Mouse (Mus musculus) G1E (cell line): Measurements from ENCODE around the gene Ube4b. TPM values are rescaled to one million over a fixed set of nuclear protein-coding genes. Genes with fewer than 3 reads are reported as not detected.
A peak's percentile ranks its signal among the peaks of the same experiment; 100 is the strongest.

ENCODE experiments used
- ATAC-seq: 2 replicates; pipeline ENCODE4 v1.8.0; 2016; ENCODE audit warnings: mild to moderate bottlenecking; ENCODE audit not compliant: insufficient number of reproducible peaks, poor library complexity, low FRiP score, severe bottlenecking; ENCODE audit errors: extremely low read depth
- DNase-seq: peaks from one replicate; pipeline ENCODE4 v3.0.0; 2012; ENCODE audit warnings: low spot score
- H3K27me3 ChIP-seq: 2 replicates; pipeline ENCODE4 v1.6.1; 2012; ENCODE audit warnings: mild to moderate bottlenecking, low read length, inconsistent platforms; ENCODE audit not compliant: insufficient read depth
- H3K36me3 ChIP-seq: replicated peaks from 2 replicates; pipeline ENCODE3; 2012; ENCODE audit warnings: mild to moderate bottlenecking, inconsistent platforms
- H3K4me1 ChIP-seq: 2 replicates; pipeline ENCODE4 v1.6.1; 2012; ENCODE audit warnings: low read depth, low read length, inconsistent platforms, mixed read lengths; ENCODE audit not compliant: insufficient read depth
- H3K4me3 ChIP-seq: 2 replicates; pipeline ENCODE4 v1.5.1; 2012; ENCODE audit warnings: low read depth, mild to moderate bottlenecking, inconsistent platforms, low read length, moderate library complexity, mixed read lengths
- H3K9me3 ChIP-seq: replicated peaks from 2 replicates; pipeline ENCODE4 v1.6.1; 2012; ENCODE audit warnings: inconsistent platforms
- CTCF ChIP-seq: IDR thresholded peaks from 2 replicates; pipeline ENCODE4 v1.5.1; 2012; ENCODE audit warnings: low read depth, low read length, inconsistent platforms, mixed read lengths
- GATA1 ChIP-seq: IDR thresholded peaks from 2 replicates; pipeline ENCODE4 v1.6.1; 2012; ENCODE audit warnings: borderline replicate concordance, low read length, inconsistent platforms, mixed read lengths
- GATA2 ChIP-seq: IDR thresholded peaks from 2 replicates; pipeline ENCODE4 v1.6.1; 2012; ENCODE audit warnings: low read depth, low read length, inconsistent platforms, borderline replicate concordance
- POLR2AphosphoS5 ChIP-seq: IDR thresholded peaks from 2 replicates; pipeline ENCODE4 v1.6.1; 2012; ENCODE audit warnings: low read depth, low read length, inconsistent platforms; ENCODE audit not compliant: insufficient replicate concordance
- TAL1 ChIP-seq: conservative IDR thresholded peaks from 2 replicates; pipeline ENCODE4 v1.6.1; 2012; ENCODE audit warnings: low read depth, low read length, inconsistent platforms, mixed read lengths
- polyA plus RNA-seq: library from polyadenylated mRNA; stranded (reverse); fragments of >175 nt; gene quantifications from 2 replicates; pipeline ENCODE4 v1.2.3, GENCODE M21; 2012
- total RNA-seq, 2 experiments: library from RNA; stranded (forward) in 1 of 2; stranded (reverse) in 1 of 2; fragments of 200-1000 nt in 1 of 2; fragments of >200 nt in 1 of 2; fragmentation: Nextera tagmentation in 1 of 2; gene quantifications; 2 replicates each; pipeline ENCODE4 v1.2.3; 2014 to 2017

Ube4b gene
- total and polyA plus RNA-seq, 3 experiments, result 51.9 to 346 (median 118) TPM

GRCm38 (mm10) chr4:149307596-149308490 is 118.7 kb downstream of the Ube4b start, which contains the start of gene Kif1b:
Gene Kif1b (minus strand): TSS chr4:149307693.
- Histone ChIP-seq H3K9me3 (no peaks in the 10 kb centered on the region), H3K27me3 (peaks cover 26% of the 10 kb centered on the region), H3K36me3 (no peaks in the 10 kb centered on the region), H3K4me3 (peak within 1 kb of the TSS; percentile 85), H3K4me1 (peaks cover 38% of the 10 kb centered on the region)
- DNase-seq, result peak; percentile 97
- TF ChIP-seq POLR2AphosphoS5 (no peak), CTCF (peak; percentile 71; the same call in 1 of the 2 replicates)
- ATAC-seq, result peak; percentile 100

GRCm38 (mm10) chr4:149306712-149307595 is 119.6 kb downstream of the Ube4b start:
- Histone ChIP-seq H3K27me3 (peaks cover 24% of the 10 kb centered on the region), H3K36me3 (no peaks in the 10 kb centered on the region), H3K4me1 (peaks cover 39% of the 10 kb centered on the region), H3K9me3 (no peaks in the 10 kb centered on the region), H3K4me3 (peak overlapping the region; percentile 85)
- DNase-seq (peak; percentile 65), ATAC-seq (no peak)
- no peak for TF ChIP-seq GATA1
- no peak for TF ChIP-seq GATA2
- no peak for TF ChIP-seq CTCF

DNA sequence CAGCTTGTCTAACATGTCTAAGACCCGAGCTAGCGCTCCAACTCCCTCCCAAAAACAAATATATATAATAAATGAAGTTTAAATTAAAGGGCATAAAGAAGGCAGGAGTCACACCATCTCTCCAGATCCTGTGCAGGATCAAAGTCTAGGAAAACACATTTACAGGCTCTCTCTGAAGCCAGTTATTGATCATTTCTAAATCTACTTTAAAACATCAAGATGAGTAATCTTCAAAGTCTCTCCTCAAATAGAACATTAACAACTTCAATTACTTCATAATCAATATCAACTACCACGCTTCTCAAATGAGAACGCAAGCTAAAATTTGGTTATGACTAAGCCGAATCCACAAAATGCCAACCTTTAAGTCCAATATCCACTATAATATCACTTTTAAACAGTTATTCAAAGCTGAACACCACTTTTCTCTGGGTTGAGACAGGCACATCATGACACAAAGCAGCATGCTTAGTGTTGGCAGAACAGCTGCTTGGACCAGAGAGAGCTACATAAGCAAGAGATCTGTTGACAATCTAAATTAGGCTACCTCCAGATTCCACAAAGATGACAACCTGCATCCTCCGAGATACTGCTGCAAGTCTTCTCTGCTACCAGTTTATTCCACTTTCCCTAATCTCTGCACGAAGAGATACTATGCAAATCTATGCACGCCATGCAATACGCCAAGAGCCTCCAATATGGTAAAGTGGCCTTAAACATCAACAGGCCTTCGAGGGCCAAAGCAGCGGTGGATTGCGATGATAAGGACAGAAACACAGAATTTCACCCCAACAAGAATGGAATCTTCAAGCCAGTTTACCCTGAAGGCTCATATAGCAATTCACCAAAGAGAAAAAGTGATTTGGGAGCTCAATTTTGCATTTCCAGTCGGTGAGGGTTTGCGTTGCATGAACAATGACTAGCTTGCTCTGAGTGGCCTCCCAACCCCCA is 120.5 kb downstream of the Ube4b start:
- Histone ChIP-seq H3K27me3 (peaks cover 24% of the 10 kb centered on the region), H3K9me3 (no peaks in the 10 kb centered on the region), H3K36me3 (no peaks in the 10 kb centered on the region), H3K4me3 (peak overlapping the region; percentile 85), H3K4me1 (peaks cover 43% of the 10 kb centered on the region)
- TF ChIP-seq POLR2AphosphoS5, result no peak
- TF ChIP-seq GATA2, result no peak
- no peak for TF ChIP-seq CTCF
- TF ChIP-seq TAL1, result no peak
- TF ChIP-seq GATA1, result no peak
- no peak for ATAC-seq
- no peak for DNase-seq

- ATAC-seq (no peak), DNase-seq (no peak)
- Histone ChIP-seq H3K36me3 (no peaks in the 10 kb centered on the region), H3K27me3 (peaks cover 13% of the 10 kb centered on the region), H3K9me3 (no peaks in the 10 kb centered on the region), H3K4me1 (peaks cover 40% of the 10 kb centered on the region), H3K4me3 (no peak overlapping the region)
- TF ChIP-seq CTCF, result no peak
These were observed 122.1 kb downstream of the Ube4b start for GRCm38 (mm10) chr4:149304466-149304865.

DNA sequence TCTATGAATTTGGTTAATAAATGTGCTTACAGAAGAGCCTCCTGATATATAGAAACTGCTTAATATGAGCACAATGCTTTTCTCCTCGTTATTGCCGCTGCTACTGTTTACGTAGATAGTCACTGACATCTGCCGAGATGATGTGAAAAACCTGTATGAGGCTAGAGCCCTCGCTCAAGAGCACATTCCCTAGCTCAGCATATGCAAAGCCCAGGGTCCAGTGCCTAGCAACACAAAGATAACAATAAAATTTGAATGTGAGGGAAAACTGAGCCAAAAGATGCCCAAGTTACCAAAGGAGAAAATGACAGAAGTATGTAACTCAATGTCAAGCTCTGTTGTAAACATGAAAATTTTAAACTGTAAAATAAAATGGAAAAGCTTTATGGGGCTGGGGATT is 123.0 kb downstream of the Ube4b start:
- Histone ChIP-seq H3K4me3 (no peak overlapping the region), H3K36me3 (no peaks in the 10 kb centered on the region), H3K9me3 (no peaks in the 10 kb centered on the region), H3K4me1 (peaks cover 35% of the 10 kb centered on the region), H3K27me3 (peaks cover 10% of the 10 kb centered on the region)
- ATAC-seq, result no peak
- no peak for DNase-seq
- no peak for TF ChIP-seq GATA2
- no peak for TF ChIP-seq TAL1
- TF ChIP-seq POLR2AphosphoS5, result no peak
- no peak for TF ChIP-seq CTCF
- no peak for TF ChIP-seq GATA1

DNA sequence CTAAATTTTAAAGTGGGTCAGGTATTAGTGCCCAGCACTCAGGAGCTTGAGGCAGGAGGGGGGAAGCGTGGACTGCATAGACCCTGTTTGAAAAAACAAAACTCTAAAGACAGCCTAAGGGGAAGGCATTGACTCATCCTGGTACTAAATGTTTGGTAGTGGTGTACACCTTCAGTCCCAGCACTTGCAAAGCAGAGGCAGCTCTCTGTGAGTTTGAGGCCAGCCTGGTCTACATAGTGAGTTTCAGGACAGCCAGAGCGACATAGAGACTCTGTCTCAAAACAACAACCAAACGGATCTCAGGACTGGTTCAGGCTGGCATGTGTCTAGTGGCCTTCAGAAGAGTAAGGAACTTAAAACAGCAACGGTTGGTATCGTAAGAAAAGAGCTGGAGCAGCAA is 123.8 kb downstream of the Ube4b start:
- Histone ChIP-seq H3K4me3 (no peak overlapping the region), H3K4me1 (peaks cover 30% of the 10 kb centered on the region), H3K9me3 (no peaks in the 10 kb centered on the region), H3K36me3 (no peaks in the 10 kb centered on the region), H3K27me3 (peaks cover 10% of the 10 kb centered on the region)
- no peak for DNase-seq
- ATAC-seq, result no peak
- TF ChIP-seq GATA1, result no peak
- TF ChIP-seq GATA2, result no peak
- no peak for TF ChIP-seq POLR2AphosphoS5
- no peak for TF ChIP-seq TAL1
- TF ChIP-seq CTCF, result no peak
